Mouse (Mus musculus) kidney, embryonic 15.5 days (tissue): ENCODE measurements at regions not wholly inside any gene's neighbourhood (a gene's known extent, or its start where the extent isn't known, plus 50 kb on each side); places are given as distances from the start of the nearest gene placed in this dataset.

Experiments
- ATAC-seq: fragments of 200-750 bp; cut with Nextera tagmentation; replicated peaks from 2 replicates; pipeline ENCODE4 v1.8.0; 2017; ENCODE audit warnings: moderate TSS enrichment; ENCODE audit not compliant: low FRiP score
- H3K27ac ChIP-seq: fragments of 300-500 bp; sonication (generic); 2 replicates; pipeline ENCODE4 v1.5.1; 2015; ENCODE audit warnings: mild to moderate bottlenecking, inconsistent platforms
- H3K27me3 ChIP-seq: fragments of 300-500 bp; sonication (generic); 2 replicates; pipeline ENCODE4 v1.6.1; 2015; ENCODE audit warnings: inconsistent platforms
- H3K36me3 ChIP-seq: fragments of 300-500 bp; sonication (generic); 2 replicates; pipeline ENCODE4 v1.6.1; 2015; ENCODE audit warnings: inconsistent platforms
- H3K4me1 ChIP-seq: fragments of 300-500 bp; sonication (generic); 2 replicates; pipeline ENCODE4 v1.6.1; 2015; ENCODE audit warnings: inconsistent platforms
- H3K4me2 ChIP-seq: fragments of 300-500 bp; sonication (generic); 2 replicates; pipeline ENCODE4 v1.6.1; 2015; ENCODE audit warnings: moderate library complexity, mild to moderate bottlenecking, inconsistent platforms
- H3K4me3 ChIP-seq: fragments of 300-500 bp; sonication (generic); replicated peaks from 2 replicates; pipeline ENCODE4 v1.5.1; 2015; ENCODE audit warnings: mild to moderate bottlenecking, inconsistent platforms
- H3K9ac ChIP-seq: fragments of 300-500 bp; sonication (generic); 2 replicates; pipeline ENCODE4 v1.6.1; 2015; ENCODE audit warnings: mild to moderate bottlenecking, inconsistent platforms
- H3K9me3 ChIP-seq: fragments of 300-500 bp; sonication (generic); replicated peaks from 2 replicates; pipeline ENCODE4 v1.6.1; 2016; ENCODE audit warnings: inconsistent platforms
- WGBS: fragments of 180-500 bp; shearing (Covaris S2); methylation state at CpG from one replicate; pipeline ENCODE4 v1.1.7; 2015; ENCODE audit warnings: mixed read lengths; 5-methylcytosine and 5-hydroxymethylcytosine counted together

- H3K9me3 ChIP-seq, result no peaks in the 10 kb centered on the region
- H3K36me3 ChIP-seq, result no peaks in the 10 kb centered on the region
- H3K4me1 ChIP-seq, result no peaks in the 10 kb centered on the region
- H3K9ac ChIP-seq, result no peak overlapping the region
- WGBS, result 71% methylated on average over 4 of the region's 4 CpGs
- ATAC-seq, result no peak
- no peak overlapping the region for H3K4me3 ChIP-seq
- H3K27me3 ChIP-seq, result no peaks in the 10 kb centered on the region
- no peak overlapping the region for H3K4me2 ChIP-seq
- no peak overlapping the region for H3K27ac ChIP-seq
These were observed 316.1 kb upstream of the Slc24a5 start for GRCm38 (mm10) chr2:124751832-124752231.

DNA sequence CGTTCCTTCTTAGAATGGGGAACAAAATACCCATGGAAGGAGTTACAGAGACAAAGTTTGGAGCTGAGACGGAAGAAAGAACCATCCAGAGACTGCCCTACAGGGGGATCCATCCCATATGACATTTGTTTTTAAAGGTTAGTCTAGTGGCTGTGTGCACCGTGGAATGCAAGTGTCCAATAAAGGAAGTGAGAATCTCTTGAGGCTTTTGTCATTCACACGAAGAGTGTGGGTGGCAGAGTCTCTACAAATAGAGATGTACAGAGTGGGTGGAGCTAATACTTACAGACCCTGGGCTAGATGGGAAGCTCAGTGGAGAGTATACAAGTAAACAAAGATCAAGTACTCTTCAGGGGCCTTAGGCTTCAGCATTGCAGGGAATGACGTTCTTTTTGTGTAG is 314.2 kb upstream of the Slc24a5 start:
- WGBS, result 82% methylated on average over 5 of the region's 5 CpGs
- Histone ChIP-seq H3K9ac (no peak overlapping the region), H3K27ac (no peak overlapping the region), H3K4me2 (no peak overlapping the region), H3K4me3 (no peak overlapping the region), H3K4me1 (no peaks in the 10 kb centered on the region), H3K36me3 (no peaks in the 10 kb centered on the region), H3K9me3 (no peaks in the 10 kb centered on the region), H3K27me3 (no peaks in the 10 kb centered on the region)
- no peak for ATAC-seq

DNA sequence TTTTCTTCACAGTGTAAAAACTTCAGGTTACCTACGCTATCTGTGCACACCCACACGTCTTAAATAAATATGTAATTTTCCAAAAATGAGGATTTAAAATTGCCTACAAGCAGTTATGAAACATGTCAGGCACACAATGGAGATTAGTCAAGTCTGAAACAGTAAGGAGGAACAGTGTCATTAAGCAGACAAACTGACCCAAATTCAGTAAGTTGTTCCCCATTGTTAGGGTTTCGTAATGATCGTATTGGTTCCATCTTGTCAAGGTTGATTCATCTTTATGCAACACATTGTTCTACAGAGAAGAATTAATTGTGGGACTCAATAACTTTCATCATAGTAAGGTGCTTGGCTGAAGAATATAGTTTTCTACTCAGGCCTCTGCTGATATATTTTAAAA is 312.7 kb upstream of the Slc24a5 start:
- no peak for ATAC-seq

DNA sequence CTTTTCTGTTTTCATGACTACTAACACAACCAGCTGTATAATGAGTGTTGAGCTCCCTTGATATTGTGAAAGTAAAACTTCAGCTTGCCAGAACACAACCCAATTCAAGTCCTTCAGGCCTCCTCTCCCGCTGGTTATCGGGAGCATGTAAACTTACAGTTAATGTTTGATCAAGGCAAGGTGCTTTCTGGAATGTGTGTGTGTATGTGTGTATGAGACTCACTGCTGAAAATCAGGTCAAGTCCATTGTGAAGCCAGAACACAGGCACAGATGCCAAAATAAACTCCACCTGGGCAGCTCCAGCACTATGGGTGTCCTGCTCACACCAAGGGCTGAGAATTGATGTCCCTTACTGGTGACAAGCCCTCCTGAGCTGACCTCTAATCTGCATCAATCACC is 308.9 kb upstream of the Slc24a5 start:
- Histone ChIP-seq H3K9me3 (no peaks in the 10 kb centered on the region), H3K27ac (no peak overlapping the region), H3K4me2 (no peak overlapping the region), H3K9ac (no peak overlapping the region), H3K27me3 (no peaks in the 10 kb centered on the region), H3K36me3 (no peaks in the 10 kb centered on the region), H3K4me3 (no peak overlapping the region), H3K4me1 (peaks cover 6% of the 10 kb centered on the region; the same call in 1 of the 2 replicates)
- 76% methylated on average over 2 of the region's 2 CpGs for WGBS
- no peak for ATAC-seq

More for the DNA sequence above, 312.7 kb upstream of the Slc24a5 start:
- Histone ChIP-seq H3K4me2 (no peak overlapping the region), H3K9me3 (no peaks in the 10 kb centered on the region), H3K27me3 (no peaks in the 10 kb centered on the region), H3K4me3 (no peak overlapping the region), H3K36me3 (no peaks in the 10 kb centered on the region), H3K27ac (no peak overlapping the region), H3K4me1 (no peaks in the 10 kb centered on the region), H3K9ac (no peak overlapping the region)
- 87% methylated on average over 4 of the region's 4 CpGs for WGBS

GRCm38 (mm10) chr2:124763650-124764049 is 304.3 kb upstream of the Slc24a5 start:
- Histone ChIP-seq H3K9ac (no peak overlapping the region), H3K4me3 (no peak overlapping the region), H3K9me3 (no peaks in the 10 kb centered on the region), H3K36me3 (no peaks in the 10 kb centered on the region), H3K27me3 (no peaks in the 10 kb centered on the region), H3K27ac (no peak overlapping the region), H3K4me1 (peaks cover 13% of the 10 kb centered on the region; the same call in 1 of the 2 replicates), H3K4me2 (no peak overlapping the region)
- WGBS, result 27% methylated on average over 7 of the region's 7 CpGs
- peak; percentile 78 for ATAC-seq

DNA sequence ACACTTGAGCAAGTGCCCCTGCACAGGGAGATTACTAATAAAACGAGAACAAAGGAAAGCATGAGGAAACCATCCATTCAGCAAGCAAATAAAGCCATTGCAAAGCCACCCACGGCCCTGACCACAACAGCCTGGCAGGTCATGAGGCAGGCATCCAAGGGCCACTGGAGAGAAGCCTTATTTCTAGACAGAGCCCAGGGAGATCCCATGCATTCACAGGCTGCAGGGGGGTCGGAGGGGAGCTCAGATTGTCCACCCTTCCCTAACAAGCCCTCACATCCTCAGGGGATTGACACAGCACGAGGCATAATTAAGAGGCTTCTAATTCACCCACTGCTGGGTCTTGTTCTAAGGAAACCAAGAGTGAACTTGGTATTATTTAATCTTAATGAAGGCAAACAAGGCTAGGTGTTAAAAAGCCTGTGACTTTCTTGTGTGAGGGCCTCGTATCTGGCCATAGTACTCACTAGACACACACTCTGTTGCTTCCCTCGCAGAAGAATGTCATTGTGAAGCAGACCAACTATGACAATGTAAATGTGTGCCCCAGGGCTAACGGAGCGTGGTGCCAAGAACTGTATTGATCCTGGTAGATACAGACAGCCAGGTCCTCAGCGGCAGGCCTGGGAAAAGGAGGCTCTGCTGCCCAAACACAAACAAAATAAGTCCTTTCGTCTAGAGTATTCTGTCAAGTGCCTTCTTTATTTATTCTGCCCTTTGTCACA is 303.6 kb upstream of the Slc24a5 start:
- WGBS, result 56% methylated on average over 10 of the region's 10 CpGs
- peak; percentile 69 for ATAC-seq
- H3K4me3 ChIP-seq, result no peak overlapping the region

GRCm38 (mm10) chr2:124769267-124769967 is 298.5 kb upstream of the Slc24a5 start:
- Histone ChIP-seq H3K9me3 (no peaks in the 10 kb centered on the region), H3K27ac (no peak overlapping the region), H3K4me1 (peaks cover 10% of the 10 kb centered on the region), H3K9ac (no peak overlapping the region), H3K4me3 (no peak overlapping the region), H3K27me3 (no peaks in the 10 kb centered on the region), H3K36me3 (no peaks in the 10 kb centered on the region), H3K4me2 (no peak overlapping the region)
- ATAC-seq, result no peak
- WGBS, result 86% methylated on average over 6 of the region's 6 CpGs

More for the DNA sequence above, 303.6 kb upstream of the Slc24a5 start:
- H3K36me3 ChIP-seq, result no peaks in the 10 kb centered on the region
- H3K9me3 ChIP-seq, result no peaks in the 10 kb centered on the region
- H3K9ac ChIP-seq, result no peak overlapping the region
- no peaks in the 10 kb centered on the region for H3K27me3 ChIP-seq
- H3K4me2 ChIP-seq, result no peak overlapping the region
- no peak overlapping the region for H3K27ac ChIP-seq
- peaks cover 13% of the 10 kb centered on the region; the same call in 1 of the 2 replicates for H3K4me1 ChIP-seq

GRCm38 (mm10) chr2:124770028-124770427 is 297.9 kb upstream of the Slc24a5 start:
- peaks cover 8% of the 10 kb centered on the region for H3K4me1 ChIP-seq
- no peaks in the 10 kb centered on the region for H3K27me3 ChIP-seq
- no peaks in the 10 kb centered on the region for H3K36me3 ChIP-seq
- H3K4me3 ChIP-seq, result no peak overlapping the region
- 85% methylated on average over 2 of the region's 2 CpGs for WGBS
- H3K9ac ChIP-seq, result no peak overlapping the region
- H3K27ac ChIP-seq, result no peak overlapping the region
- H3K9me3 ChIP-seq, result no peaks in the 10 kb centered on the region
- ATAC-seq, result no peak
- no peak overlapping the region for H3K4me2 ChIP-seq

DNA sequence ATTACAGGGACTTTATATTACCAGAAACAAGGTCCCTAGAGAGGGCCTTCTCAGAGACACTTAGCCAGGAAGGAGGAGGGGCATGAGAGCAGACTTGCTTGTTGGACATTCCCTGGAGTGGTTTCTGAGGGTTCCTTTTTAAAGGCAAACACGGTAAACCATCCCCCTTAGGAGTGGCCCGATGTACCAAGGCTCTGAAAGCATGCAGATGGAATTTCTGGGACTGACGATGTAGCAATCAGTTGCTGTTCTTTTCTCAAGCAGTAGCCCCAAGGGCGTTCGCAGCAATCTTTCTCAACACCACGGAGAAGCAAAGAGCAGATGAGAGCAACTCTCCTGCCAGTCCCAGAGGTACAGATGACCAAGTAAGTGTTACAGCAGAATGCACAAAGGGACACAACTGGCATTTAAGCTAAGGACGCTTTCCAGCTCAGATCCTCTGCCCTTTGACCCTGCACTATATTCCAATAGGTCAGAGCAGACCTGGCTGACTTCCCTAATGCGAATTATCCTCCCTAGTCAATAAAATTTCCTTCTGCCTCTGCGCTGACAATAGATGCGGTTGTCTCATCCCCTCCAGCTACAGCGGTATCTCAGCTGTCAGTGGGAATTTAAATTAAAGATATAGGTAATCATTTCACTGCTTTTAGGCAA is 295.7 kb upstream of the Slc24a5 start:
- no peak overlapping the region for H3K4me3 ChIP-seq
- WGBS, result 27% methylated on average over 11 of the region's 11 CpGs
- ATAC-seq, result no peak
- H3K27me3 ChIP-seq, result no peaks in the 10 kb centered on the region
- H3K9ac ChIP-seq, result no peak overlapping the region
- no peak overlapping the region for H3K27ac ChIP-seq
- no peaks in the 10 kb centered on the region for H3K36me3 ChIP-seq
- no peaks in the 10 kb centered on the region for H3K9me3 ChIP-seq
- peaks cover 8% of the 10 kb centered on the region for H3K4me1 ChIP-seq
- H3K4me2 ChIP-seq, result no peak overlapping the region; the same call in 1 of the 2 replicates

DNA sequence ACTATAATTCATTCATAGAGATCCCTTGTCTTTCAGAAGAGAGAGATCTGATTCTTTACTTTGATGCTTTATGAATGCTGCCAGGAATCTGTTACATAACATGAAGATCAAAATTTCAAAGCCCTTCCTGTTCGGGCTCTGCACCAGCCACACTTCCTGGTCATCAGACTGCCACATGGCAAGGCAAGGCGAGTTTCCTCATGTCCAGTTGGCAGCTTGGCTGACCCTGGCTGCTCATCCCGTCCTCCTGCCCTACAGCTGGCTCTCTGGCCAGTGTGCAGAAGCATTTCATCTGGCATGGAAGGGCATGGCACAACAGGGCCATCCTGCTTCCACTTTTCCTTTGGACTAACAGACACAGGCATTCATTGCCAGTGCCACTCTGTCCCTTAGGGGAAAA is 292.2 kb upstream of the Slc24a5 start:
- Histone ChIP-seq H3K4me2 (no peak overlapping the region), H3K9me3 (no peaks in the 10 kb centered on the region), H3K27me3 (no peaks in the 10 kb centered on the region), H3K36me3 (no peaks in the 10 kb centered on the region), H3K9ac (no peak overlapping the region), H3K4me1 (peaks cover 8% of the 10 kb centered on the region), H3K4me3 (no peak overlapping the region), H3K27ac (no peak overlapping the region)
- no peak for ATAC-seq
- WGBS, result 53% methylated on average over 3 of the region's 3 CpGs

DNA sequence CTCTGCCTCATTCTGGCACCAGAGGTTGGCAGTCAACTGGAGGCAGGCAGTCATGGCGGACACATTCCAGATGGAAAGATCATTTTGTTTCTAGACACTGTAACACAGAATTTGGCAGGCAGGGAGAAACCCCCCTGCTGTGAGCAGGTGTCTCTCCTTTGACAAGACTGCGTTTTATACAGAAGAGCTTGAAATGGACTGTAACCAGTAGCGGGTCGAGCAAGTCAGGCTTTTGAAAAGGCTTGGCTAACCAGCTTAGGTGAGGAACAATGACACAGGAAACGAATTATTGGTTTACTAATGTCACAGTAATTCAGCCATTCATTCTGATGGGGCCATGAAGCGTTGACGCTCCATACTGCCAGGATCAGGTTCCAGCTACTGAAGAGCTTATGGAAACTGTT is 275.3 kb upstream of the Slc24a5 start:
- no peak overlapping the region for H3K9ac ChIP-seq
- no peaks in the 10 kb centered on the region for H3K27me3 ChIP-seq
- no peaks in the 10 kb centered on the region for H3K4me1 ChIP-seq
- 61% methylated on average over 7 of the region's 7 CpGs for WGBS
- H3K4me3 ChIP-seq, result no peak overlapping the region
- no peak overlapping the region for H3K4me2 ChIP-seq
- ATAC-seq, result no peak
- no peak overlapping the region for H3K27ac ChIP-seq
- H3K9me3 ChIP-seq, result no peaks in the 10 kb centered on the region
- H3K36me3 ChIP-seq, result no peaks in the 10 kb centered on the region

DNA sequence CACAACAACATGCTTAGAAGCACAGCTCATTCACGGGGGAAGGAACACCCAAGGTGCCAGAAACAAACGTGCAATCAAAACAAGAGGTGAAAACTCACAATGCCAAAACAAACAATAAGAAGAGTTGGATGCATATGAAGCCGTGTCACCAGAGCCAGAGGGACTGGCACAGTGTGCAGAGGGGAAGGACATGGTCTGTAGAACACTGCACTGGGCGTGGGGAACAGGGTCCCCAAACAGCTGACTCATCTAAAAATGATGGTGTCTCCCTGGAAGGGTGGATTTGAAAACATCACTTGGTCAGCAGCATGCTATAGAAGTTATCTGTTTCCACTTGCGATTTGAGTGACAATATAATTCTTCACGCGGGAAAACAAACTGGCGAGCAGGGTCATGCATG is 256.2 kb upstream of the Slc24a5 start:
- Histone ChIP-seq H3K4me2 (no peak overlapping the region), H3K9ac (no peak overlapping the region), H3K27me3 (no peaks in the 10 kb centered on the region), H3K27ac (no peak overlapping the region), H3K36me3 (no peaks in the 10 kb centered on the region), H3K9me3 (no peaks in the 10 kb centered on the region), H3K4me1 (peaks cover 16% of the 10 kb centered on the region; the same call in 1 of the 2 replicates), H3K4me3 (no peak overlapping the region)
- peak; percentile 82 for ATAC-seq
- WGBS, result 50% methylated on average over 8 of the region's 8 CpGs
